Mouse (Mus musculus) monocyte, adult 59 days (primary cell): ENCODE measurements around the gene Olfr1419. TPM values are rescaled to one million over a fixed set of nuclear protein-coding genes. Genes with fewer than 3 reads are reported as not detected.

Source experiments
- total RNA-seq, 2 experiments: library from RNA; stranded (reverse); gene quantifications; one replicate each; pipeline ENCODE4 v1.2.4; 2023

Gene Olfr1419
- not detected for total RNA-seq

DNA sequence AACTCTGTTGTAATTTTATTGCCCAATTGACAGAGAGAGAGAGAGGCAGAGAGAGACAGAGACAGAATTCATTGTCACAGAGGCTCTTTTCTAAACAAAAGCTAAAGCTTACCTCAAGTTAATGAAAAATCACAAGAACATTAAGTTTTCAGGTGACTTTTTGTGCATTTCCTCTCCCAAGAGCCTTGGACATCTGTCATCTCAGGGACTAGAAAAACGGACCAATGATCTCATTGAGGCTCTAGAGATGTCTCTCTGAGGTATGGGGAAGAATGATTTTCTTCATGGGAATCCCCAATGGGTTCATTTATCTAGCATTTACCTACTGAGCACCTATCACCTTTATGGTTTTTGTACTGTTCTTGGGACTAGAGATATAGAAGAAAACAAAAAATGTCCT lies at the start of gene Olfr1419:
Gene Olfr1419 (minus strand): TSS at position 101 of the 400 bp plus-strand sequence.

GRCm38 (mm10) chr19:11912037-11912532 lies 37.2 kb upstream of the Olfr1419 start, which contains the start of gene Patl1:
TSS of gene Patl1 (plus strand) at chr19:11912399.

DNA sequence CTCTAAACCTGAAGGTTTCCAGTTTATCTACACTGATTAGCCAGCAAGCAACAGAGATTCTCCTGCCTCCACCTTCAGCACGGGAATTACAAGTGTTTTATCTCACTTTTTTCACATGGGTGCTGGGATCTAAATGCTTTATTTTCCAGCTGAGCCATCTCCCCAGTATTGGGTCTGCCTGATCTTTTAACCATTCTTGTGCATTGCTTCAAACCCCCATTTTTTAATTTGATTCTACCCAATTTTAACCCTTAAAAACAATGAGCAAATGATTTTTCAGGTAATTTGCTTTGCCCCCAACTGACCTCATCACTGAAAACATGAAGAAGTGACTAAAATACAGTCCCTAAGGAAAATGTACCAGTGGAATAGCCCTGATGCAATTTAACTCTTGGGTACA lies 11.4 kb upstream of the Olfr1419 start, which contains the start of gene Olfr1420:
Gene Olfr1420 (plus strand): TSS at position 301 of the 400 bp plus-strand sequence.

GRCm38 (mm10) chr19:11860966-11861365 lies 13.9 kb downstream of the Olfr1419 start, which contains the start of gene Olfr1418:
TSS of gene Olfr1418 (minus strand) at chr19:11861066.

GRCm38 (mm10) chr19:11839119-11839518 lies 35.8 kb downstream of the Olfr1419 start, which contains the start of gene Olfr1417:
TSS of gene Olfr1417 (minus strand) at chr19:11839219.

GRCm38 (mm10) chr19:11819143-11819700 lies 55.7 kb downstream of the Olfr1419 start, which contains the start of gene Stx3:
TSS of gene Stx3 (minus strand) at chr19:11819403.

Other genes with a start within 250 kb of the Olfr1419 start
- gene Ms4a3, start 234.3 kb downstream of the Olfr1419 start, total RNA-seq, result not detected
- gene Oosp2, start 214.5 kb downstream of the Olfr1419 start, total RNA-seq, result not detected
- not detected for gene Oosp1, start 184.0 kb downstream of the Olfr1419 start, total RNA-seq
- not detected for gene Oosp3, start 178.1 kb downstream of the Olfr1419 start, total RNA-seq
- gene Gif, start 127.6 kb downstream of the Olfr1419 start, total RNA-seq, result not detected
- 10 to 100 TPM; 20.4 to 22.3 TPM for gene Mrpl16, start 104.7 kb downstream of the Olfr1419 start, total RNA-seq
- gene Stx3, start 55.7 kb downstream of the Olfr1419 start, total RNA-seq, result 10 to 100 TPM; 33.8 to 39.4 TPM
- not detected for gene Olfr1417, start 35.9 kb downstream of the Olfr1419 start, total RNA-seq
- not detected for gene Olfr1418, start 14.0 kb downstream of the Olfr1419 start, total RNA-seq
- not detected for gene Olfr1420, start 11.5 kb upstream of the Olfr1419 start, total RNA-seq
- gene Patl1, start 37.3 kb upstream of the Olfr1419 start, total RNA-seq, result 10 to 100 TPM; 45.9 to 47.2 TPM
- 10 to 100 TPM; 49.4 to 51.5 TPM for gene Osbp, start 90.8 kb upstream of the Olfr1419 start, total RNA-seq
- not detected for gene Olfr1423, start 166.2 kb upstream of the Olfr1419 start, total RNA-seq
- not detected for gene Olfr1424, start 187.6 kb upstream of the Olfr1419 start, total RNA-seq
- gene Olfr1425, start 202.6 kb upstream of the Olfr1419 start, total RNA-seq, result not detected
- gene Olfr1426, start 216.9 kb upstream of the Olfr1419 start, total RNA-seq, result not detected
- not detected for gene Olfr1427, start 228.2 kb upstream of the Olfr1419 start, total RNA-seq
- not detected for gene Olfr1428, start 240.8 kb upstream of the Olfr1419 start, total RNA-seq
- not detected for gene Olfr76, start 248.1 kb upstream of the Olfr1419 start, total RNA-seq